Comparison of ENCODE assay signal across 8 mouse cellular contexts in the genomic region with DNA sequence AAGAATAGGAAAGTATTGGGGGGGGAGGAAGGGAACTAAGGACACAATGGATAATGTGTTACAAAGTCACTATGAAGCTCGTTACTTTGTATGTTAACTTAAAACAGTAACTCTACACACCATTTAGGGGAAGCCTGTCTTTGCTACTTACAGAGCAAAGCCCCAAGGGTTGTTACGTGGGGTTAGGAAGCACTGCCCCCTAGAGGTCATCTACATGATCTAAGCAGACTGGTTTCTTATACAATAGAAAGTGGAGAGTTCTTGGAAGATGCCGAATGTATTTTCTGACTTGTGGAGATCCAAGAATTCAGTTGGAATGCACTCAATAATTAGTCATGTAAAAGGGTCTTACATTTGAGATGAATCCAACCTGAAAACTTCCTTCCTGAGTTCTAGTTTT. TPM values are rescaled to one million over a fixed set of nuclear protein-coding genes. Genes with fewer than 3 reads are reported as not detected.
DNase-seq lines count a peak whose midpoint lies in the region; ATAC-seq and TF ChIP-seq lines count a peak whose summit lies in the region.

No protein-coding gene starts in this region.

- no peaks in the 10 kb centered on the region for H3K9me3 ChIP-seq in embryonic facial prominence, embryonic 11.5 days (replicated peaks; ENCODE audit: control insufficient read depth, low read length)
- H3K9me3 ChIP-seq in heart, embryonic 15.5 days (replicated peaks) = no peaks in the 10 kb centered on the region
- no peaks in the 10 kb centered on the region for H3K9me3 ChIP-seq in liver, embryonic 12.5 days (replicated peaks)

- no peak overlapping the region for H3K9ac ChIP-seq in embryonic facial prominence, embryonic 11.5 days (replicated peaks; ENCODE audit: low read length)
- H3K9ac ChIP-seq in heart, embryonic 15.5 days = no peak overlapping the region; the same call in 1 of the 2 replicates
- H3K9ac ChIP-seq in liver, embryonic 12.5 days = no peak overlapping the region

- peak; percentile 87 for DNase-seq in CD4-positive helper T cell, adult 2 months (ENCODE audit: low read depth, low spot score)
- DNase-seq in adrenal gland, postnatal 14 days = peak; percentile 83
- DNase-seq in embryonic facial prominence, embryonic 11.5 days (ENCODE audit: low spot score) = peak; percentile 93
- peak; percentile 87 for DNase-seq in kidney, postnatal 10 days
- peak; percentile 74 for DNase-seq in telencephalon, adult 2 months (ENCODE audit: low read depth, low spot score)

- peak; percentile 73; the same call in 1 of the 2 replicates for ATAC-seq in embryonic facial prominence, embryonic 11.5 days (replicated peaks; ENCODE audit: insufficient number of reproducible peaks, low FRiP score, low TSS enrichment, low read depth)
- ATAC-seq in heart, embryonic 15.5 days (replicated peaks; ENCODE audit: insufficient number of reproducible peaks, insufficient read depth, low FRiP score, low read depth) = peak; percentile 69; the same call in 1 of the 2 replicates
- peak; percentile 73; the same call in 1 of the 2 replicates for ATAC-seq in liver, embryonic 12.5 days

- TF ChIP-seq POLR2A in myocyte (IDR thresholded peaks at IDR 0.05; ENCODE audit: insufficient read length, low read depth) = no peak

- no peaks in the 10 kb centered on the region for H3K79me2 ChIP-seq in myocyte (ENCODE audit: control insufficient read depth, insufficient read depth)

- no peaks in the 10 kb centered on the region for H3K4me1 ChIP-seq in embryonic facial prominence, embryonic 11.5 days (ENCODE audit: control insufficient read depth, insufficient read depth, low read length)
- H3K4me1 ChIP-seq in heart, embryonic 15.5 days (replicated peaks) = peaks cover 11% of the 10 kb centered on the region
- peaks cover 8% of the 10 kb centered on the region for H3K4me1 ChIP-seq in liver, embryonic 12.5 days

- no peaks in the 10 kb centered on the region for H3K36me3 ChIP-seq in embryonic facial prominence, embryonic 11.5 days (replicated peaks; ENCODE audit: control insufficient read depth, insufficient read depth, low read depth, low read length)
- H3K36me3 ChIP-seq in heart, embryonic 15.5 days = no peaks in the 10 kb centered on the region
- no peaks in the 10 kb centered on the region for H3K36me3 ChIP-seq in liver, embryonic 12.5 days
- H3K36me3 ChIP-seq in myocyte (ENCODE audit: control insufficient read depth, insufficient read depth) = no peaks in the 10 kb centered on the region

- H3K27ac ChIP-seq in embryonic facial prominence, embryonic 11.5 days (replicated peaks; ENCODE audit: low read depth, low read length) = no peak overlapping the region
- no peak overlapping the region for H3K27ac ChIP-seq in heart, embryonic 15.5 days
- H3K27ac ChIP-seq in liver, embryonic 12.5 days = no peak overlapping the region

- H3K4me2 ChIP-seq in embryonic facial prominence, embryonic 11.5 days (ENCODE audit: low read depth, low read length) = no peak overlapping the region
- peak overlapping the region; percentile 64 for H3K4me2 ChIP-seq in heart, embryonic 15.5 days
- peak overlapping the region; percentile 60 for H3K4me2 ChIP-seq in liver, embryonic 12.5 days
- peak overlapping the region; percentile 79 for H3K4me2 ChIP-seq in myocyte (ENCODE audit: low read depth)

- WGBS in embryonic facial prominence, embryonic 11.5 days = 5% methylated on average over 3 of the region's 3 CpGs
- 7% methylated on average over 3 of the region's 3 CpGs for WGBS in heart, embryonic 15.5 days
- 8% methylated on average over 3 of the region's 3 CpGs for WGBS in liver, embryonic 12.5 days (ENCODE audit: insufficient replicate concordance)

- no peaks in the 10 kb centered on the region for H3K27me3 ChIP-seq in embryonic facial prominence, embryonic 11.5 days (ENCODE audit: control insufficient read depth, insufficient read depth, low read length)
- H3K27me3 ChIP-seq in heart, embryonic 15.5 days = no peaks in the 10 kb centered on the region
- no peaks in the 10 kb centered on the region; the same call in 1 of the 2 replicates for H3K27me3 ChIP-seq in liver, embryonic 12.5 days (replicated peaks)
- H3K27me3 ChIP-seq in myocyte (ENCODE audit: control insufficient read depth, insufficient read depth, insufficient read length) = no peaks in the 10 kb centered on the region

- H3K4me3 ChIP-seq in embryonic facial prominence, embryonic 11.5 days (ENCODE audit: low read depth, low read length) = no peak overlapping the region
- H3K4me3 ChIP-seq in heart, embryonic 15.5 days = peak overlapping the region; percentile 35
- H3K4me3 ChIP-seq in liver, embryonic 12.5 days = no peak overlapping the region
- no peak overlapping the region for H3K4me3 ChIP-seq in myocyte

- H3ac ChIP-seq in myocyte (ENCODE audit: control insufficient read depth, insufficient read length) = no peak overlapping the region

TF ChIP-seq in myocyte, 11 proteins besides CTCF, POLR2A, EP300 and RAD21:
- TF ChIP-seq CEBPB (IDR thresholded peaks at IDR 0.05; ENCODE audit: insufficient read depth, poor library complexity, severe bottlenecking) (no peak), MYOG (IDR thresholded peaks at IDR 0.05; ENCODE audit: control insufficient read depth in 1 of 3, insufficient read depth in 1 of 3, insufficient read length in 2 of 3, low read depth in 2 of 3) (no peak), E2F4 (IDR thresholded peaks at IDR 0.05; ENCODE audit: insufficient read depth) (no peak), POLR2AphosphoS2 (IDR thresholded peaks at IDR 0.05; ENCODE audit: insufficient read length, low read depth) (no peak)

RNA-seq across cellular contexts. Expression of gene Slc38a1, which starts 23.2 kb away (rescaled TPM):
- total RNA-seq in adrenal gland, postnatal 14 days (2021) = 43.1 and 51.9 TPM in 2 replicates
- 97.1 and 101 TPM in 2 replicates for polyA plus RNA-seq in embryonic facial prominence, embryonic 11.5 days (2014; fragmentation: Nextera tagmentation; extraction: Ambion mirVana)
- 66.1 and 67.8 TPM in 2 replicates for polyA plus RNA-seq in heart, embryonic 15.5 days (2015; fragmentation: Nextera tagmentation; extraction: Ambion mirVana)
- 41.1 and 43.1 TPM in 2 replicates for polyA plus RNA-seq in liver, embryonic 12.5 days (2016; fragmentation: Nextera tagmentation; extraction: Ambion mirVana)
- polyA plus RNA-seq in myocyte (2012; fragmentation: generic; extraction: Trizol) = 28.5 TPM

RNA-seq across cellular contexts. Expression of gene Slc38a2, which starts 33.6 kb away (rescaled TPM):
- total RNA-seq in adrenal gland, postnatal 14 days (2021) = 145 and 167 TPM in 2 replicates
- polyA plus RNA-seq in embryonic facial prominence, embryonic 11.5 days (2014; fragmentation: Nextera tagmentation; extraction: Ambion mirVana) = 227 and 255 TPM in 2 replicates
- 158 and 170 TPM in 2 replicates for polyA plus RNA-seq in heart, embryonic 15.5 days (2015; fragmentation: Nextera tagmentation; extraction: Ambion mirVana)
- 57.6 and 62.7 TPM in 2 replicates for polyA plus RNA-seq in liver, embryonic 12.5 days (2016; fragmentation: Nextera tagmentation; extraction: Ambion mirVana)
- 95.0 TPM for polyA plus RNA-seq in myocyte (2012; fragmentation: generic; extraction: Trizol)
